Mouse (Mus musculus): ENCODE data around the gene Synm.

- TF ChIP-seq ZC3H11A (IDR thresholded peaks at IDR 0.05; ENCODE audit: borderline replicate concordance, low read depth, low read length) (no peak), ZNF384 (IDR thresholded peaks at IDR 0.05; ENCODE audit: low read depth, low read length) (no peak)
Observed at GRCm38 (mm10) chr7:67758506-67758857, 1.1 kb downstream of the Synm start.
